10 mouse cellular contexts compared by ENCODE assay signal in genomic region chr15:27629046-27629445, GRCm38 (mm10). TPM values are rescaled to one million over a fixed set of nuclear protein-coding genes. Genes with fewer than 3 reads are reported as not detected.
DNase-seq lines count a peak whose midpoint lies in the region; ATAC-seq and TF ChIP-seq lines count a peak whose summit lies in the region.
"Had no signal": no experiment of that assay in that cellular context is flagged by ENCODE, and none has a peak within 500 bp of the region (broad histone marks: within the 10 kb centered on the region; RNA-seq: fewer than 3 reads in every experiment).

No protein-coding gene starts in this region.

- no peak for DNase-seq in kidney, postnatal 25 days
- no peak for DNase-seq in hindbrain, postnatal 0 days (ENCODE audit: low spot score)
- no peak for DNase-seq in midbrain, embryonic 14.5 days
- DNase-seq in c-Kit-positive CD71-positive TER-119-positive erythroid progenitor cells, embryonic 14.5 days (ENCODE audit: low spot score), result no peak
- DNase-seq in kidney, adult 8-10 months, result no peak
- DNase-seq in testis, postnatal 14 days (ENCODE audit: low spot score), result no peak
- DNase-seq: cerebellum, postnatal 10 days; kidney, adult 18-20 months had no signal

- H3K4me3 ChIP-seq in kidney, embryonic 16.5 days (ENCODE audit: low read length), result peak overlapping the region; percentile 91
- H3K4me3 ChIP-seq in embryonic facial prominence, embryonic 13.5 days, result peak overlapping the region; percentile 95; the same call in 1 of the 2 replicates
- peak overlapping the region; percentile 97 for H3K4me3 ChIP-seq in hindbrain, postnatal 0 days (ENCODE audit: low read length)
- 0 out of 2 replicates have a peak overlapping the region, but pooled peaks have one; percentile 67 for H3K4me3 ChIP-seq in midbrain, embryonic 14.5 days (replicated peaks; ENCODE audit: low read depth, low read length)

- ATAC-seq in kidney, embryonic 16.5 days (ENCODE audit: low FRiP score, low TSS enrichment), result no peak
- no peak for ATAC-seq in embryonic facial prominence, embryonic 13.5 days (ENCODE audit: insufficient number of reproducible peaks, insufficient read depth, low FRiP score, low TSS enrichment, low read depth)
- ATAC-seq in hindbrain, postnatal 0 days, result no peak
- no peak for ATAC-seq in midbrain, embryonic 14.5 days (ENCODE audit: low FRiP score, low TSS enrichment)

- peak overlapping the region; percentile 69 for H3K4me2 ChIP-seq in kidney, embryonic 16.5 days (replicated peaks; ENCODE audit: low read depth, low read length)
- peak overlapping the region; percentile 80 for H3K4me2 ChIP-seq in embryonic facial prominence, embryonic 13.5 days
- peak overlapping the region; percentile 88 for H3K4me2 ChIP-seq in hindbrain, postnatal 0 days (ENCODE audit: low read depth, low read length)
- peak overlapping the region; percentile 59 for H3K4me2 ChIP-seq in midbrain, embryonic 14.5 days (ENCODE audit: low read length)

- H3K4me1 ChIP-seq in kidney, embryonic 16.5 days (ENCODE audit: insufficient read depth, low read length), result peaks cover 20% of the 10 kb centered on the region
- H3K4me1 ChIP-seq in embryonic facial prominence, embryonic 13.5 days, result peaks cover 26% of the 10 kb centered on the region
- H3K4me1 ChIP-seq in hindbrain, postnatal 0 days (ENCODE audit: insufficient read depth, low read length), result peaks cover 13% of the 10 kb centered on the region; the same call in 1 of the 2 replicates
- peaks cover 11% of the 10 kb centered on the region for H3K4me1 ChIP-seq in midbrain, embryonic 14.5 days (ENCODE audit: control insufficient read depth, insufficient read depth, low read length)

- no peak overlapping the region for H3K9ac ChIP-seq in kidney, embryonic 16.5 days (replicated peaks; ENCODE audit: low read length)
- no peak overlapping the region for H3K9ac ChIP-seq in embryonic facial prominence, embryonic 13.5 days
- H3K9ac ChIP-seq in hindbrain, postnatal 0 days (replicated peaks; ENCODE audit: low read length), result no peak overlapping the region
- no peak overlapping the region for H3K9ac ChIP-seq in midbrain, embryonic 14.5 days (replicated peaks; ENCODE audit: low read length)

- H3K9me3 ChIP-seq in kidney, embryonic 16.5 days (ENCODE audit: low read length), result no peaks in the 10 kb centered on the region
- no peaks in the 10 kb centered on the region for H3K9me3 ChIP-seq in embryonic facial prominence, embryonic 13.5 days
- no peaks in the 10 kb centered on the region for H3K9me3 ChIP-seq in hindbrain, postnatal 0 days (ENCODE audit: low read length)
- H3K9me3 ChIP-seq in midbrain, embryonic 14.5 days (ENCODE audit: control insufficient read depth, low read length), result no peaks in the 10 kb centered on the region

- no peak overlapping the region for H3K27ac ChIP-seq in kidney, embryonic 16.5 days (ENCODE audit: low read length)
- no peak overlapping the region for H3K27ac ChIP-seq in embryonic facial prominence, embryonic 13.5 days
- H3K27ac ChIP-seq in hindbrain, postnatal 0 days, result no peak overlapping the region
- H3K27ac ChIP-seq in midbrain, embryonic 14.5 days (replicated peaks; ENCODE audit: low read depth, low read length), result no peak overlapping the region

- H3K36me3 ChIP-seq in kidney, embryonic 16.5 days (ENCODE audit: insufficient read depth, low read length), result no peaks in the 10 kb centered on the region
- peaks cover 15% of the 10 kb centered on the region for H3K36me3 ChIP-seq in embryonic facial prominence, embryonic 13.5 days
- peaks cover 6% of the 10 kb centered on the region; the same call in 1 of the 2 replicates for H3K36me3 ChIP-seq in hindbrain, postnatal 0 days (ENCODE audit: insufficient read depth, low read length)
- H3K36me3 ChIP-seq in midbrain, embryonic 14.5 days (ENCODE audit: control insufficient read depth, insufficient read depth, low read length), result peaks cover 9% of the 10 kb centered on the region; the same call in 1 of the 2 replicates

- 81% methylated on average over 4 of the region's 4 CpGs for WGBS in kidney, embryonic 16.5 days
- WGBS in embryonic facial prominence, embryonic 13.5 days, result 74% methylated on average over 4 of the region's 4 CpGs
- 84% methylated on average over 4 of the region's 4 CpGs for WGBS in hindbrain, postnatal 0 days
- 81% methylated on average over 4 of the region's 4 CpGs for WGBS in midbrain, embryonic 14.5 days

- no peaks in the 10 kb centered on the region for H3K27me3 ChIP-seq in kidney, embryonic 16.5 days (ENCODE audit: insufficient read depth, low read length)
- no peaks in the 10 kb centered on the region for H3K27me3 ChIP-seq in embryonic facial prominence, embryonic 13.5 days
- no peaks in the 10 kb centered on the region for H3K27me3 ChIP-seq in hindbrain, postnatal 0 days (ENCODE audit: insufficient read depth, low read length)
- H3K27me3 ChIP-seq in midbrain, embryonic 14.5 days (ENCODE audit: control insufficient read depth, insufficient read depth, low read length), result no peaks in the 10 kb centered on the region

- no peak for TF ChIP-seq CTCF in hindbrain, postnatal 0 days (IDR thresholded peaks at IDR 0.05; ENCODE audit: low read depth)

RNA-seq across cellular contexts. Expression of gene Otulin, which starts 1.4 kb away (rescaled TPM):
- polyA plus RNA-seq in kidney, embryonic 16.5 days (2015; fragmentation: Nextera tagmentation; extraction: Ambion mirVana), result 13.6 and 30.1 TPM in 2 replicates
- polyA plus RNA-seq in embryonic facial prominence, embryonic 13.5 days (2015; fragmentation: Nextera tagmentation; extraction: Ambion mirVana), result 29.1 and 30.7 TPM in 2 replicates
- 15.9 and 16.5 TPM in 2 replicates for total RNA-seq in hindbrain, postnatal 0 days (2014; rRNA removed)
- polyA plus RNA-seq in hindbrain, postnatal 0 days (2015; fragmentation: Nextera tagmentation; extraction: Ambion mirVana), result 25.4 and 26.3 TPM in 2 replicates
- 29.7 and 30.1 TPM in 2 replicates for polyA plus RNA-seq in midbrain, embryonic 14.5 days (2014; fragmentation: Nextera tagmentation; extraction: Ambion mirVana)

RNA-seq across cellular contexts. Expression of gene Otulinl, which starts 52.3 kb away (rescaled TPM):
- polyA plus RNA-seq in kidney, embryonic 16.5 days (2015; fragmentation: Nextera tagmentation; extraction: Ambion mirVana), result 29.1 and 31.9 TPM in 2 replicates
- polyA plus RNA-seq in embryonic facial prominence, embryonic 13.5 days (2015; fragmentation: Nextera tagmentation; extraction: Ambion mirVana), result 19.8 and 27.0 TPM in 2 replicates
- total RNA-seq in hindbrain, postnatal 0 days (2014; rRNA removed), result 5.5 and 11.0 TPM in 2 replicates
- polyA plus RNA-seq in hindbrain, postnatal 0 days (2015; fragmentation: Nextera tagmentation; extraction: Ambion mirVana), result 13.1 and 18.4 TPM in 2 replicates
- polyA plus RNA-seq in midbrain, embryonic 14.5 days (2014; fragmentation: Nextera tagmentation; extraction: Ambion mirVana), result 6.5 and 10.7 TPM in 2 replicates
